Mouse (Mus musculus): Measurements from ENCODE around the gene Mansc1.

The Mansc1 gene

GRCm38 (mm10) chr6:134639210-134639609 lies 6.9 kb upstream of the Mansc1 start, which contains the start of gene Borcs5:
Gene Borcs5 (plus strand): TSS chr6:134639510.
- DNase-seq (ENCODE audit: low spot score): no peak

- DNase-seq (ENCODE audit: low spot score): no peak
These were observed 4.2 kb upstream of the Mansc1 start for GRCm38 (mm10) chr6:134636476-134636875.

DNA sequence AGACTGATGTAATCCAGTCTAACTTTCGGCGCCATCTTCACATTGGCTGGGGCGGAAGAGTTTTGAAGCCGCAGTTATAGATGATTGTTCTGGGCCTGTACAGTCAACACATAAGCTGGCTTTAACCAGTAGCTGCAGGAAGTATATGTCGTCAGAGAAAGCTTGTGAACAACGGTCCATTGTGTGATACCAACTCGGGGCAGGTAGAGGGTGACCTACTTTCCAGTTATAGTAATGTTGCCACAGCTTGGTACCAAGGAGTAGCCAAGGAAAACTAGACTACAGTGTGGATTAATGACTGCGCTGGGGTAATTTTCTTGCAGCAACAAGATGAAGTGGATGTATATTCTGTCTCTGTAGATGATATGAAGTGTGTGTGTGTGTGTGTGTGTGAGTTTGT lies 1.3 kb upstream of the Mansc1 start:
- DNase-seq (ENCODE audit: low spot score): no peak

DNA sequence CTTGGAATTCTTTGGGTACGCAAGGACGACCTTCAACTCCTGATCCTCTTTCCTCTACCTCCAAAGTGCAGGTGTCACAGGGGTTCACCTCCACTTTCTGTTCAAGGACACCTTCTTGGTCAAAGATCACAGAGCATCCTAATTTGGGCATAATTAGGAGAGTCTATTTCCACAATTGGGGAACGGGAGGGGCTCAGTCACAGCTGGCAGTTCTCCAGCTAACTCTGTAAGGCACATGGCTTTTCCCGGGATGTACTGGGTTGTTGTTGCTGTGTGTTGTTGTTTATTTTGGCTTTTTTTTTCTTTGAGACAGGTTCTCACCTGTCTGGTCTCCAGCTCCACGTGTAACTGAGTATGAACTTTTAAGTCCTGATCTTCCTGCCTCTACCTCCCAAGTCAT lies 468 bp upstream of the Mansc1 start:
- peak; percentile 22 for DNase-seq (ENCODE audit: low spot score)

DNA sequence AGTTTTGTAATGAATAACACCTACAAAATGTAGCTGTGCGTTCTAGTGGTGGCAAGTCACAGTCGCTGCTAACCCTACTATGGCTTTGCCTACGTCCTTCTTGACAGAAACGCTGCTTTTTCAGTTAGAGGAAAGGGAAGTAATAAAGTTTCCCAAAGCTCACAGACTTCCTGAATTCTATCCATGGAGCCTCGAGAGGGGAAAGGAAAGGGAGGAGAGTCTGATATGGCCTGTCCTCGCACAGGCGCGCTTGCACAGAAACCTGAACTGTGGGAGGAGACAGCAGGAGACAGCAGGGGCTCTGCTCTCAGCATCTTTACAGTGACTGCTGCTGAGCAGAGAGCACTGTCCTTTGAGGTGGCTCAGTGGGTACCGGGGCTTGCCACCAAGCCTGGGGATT lies 1.8 kb downstream of the Mansc1 start:
- DNase-seq (ENCODE audit: low spot score): no peak

- no peak for DNase-seq (ENCODE audit: low spot score)
These were observed 5.7 kb downstream of the Mansc1 start for GRCm38 (mm10) chr6:134626564-134626963.

- no peak for DNase-seq (ENCODE audit: low spot score)
These were observed 6.9 kb downstream of the Mansc1 start for GRCm38 (mm10) chr6:134625431-134625830.

GRCm38 (mm10) chr6:134621552-134621949 lies 10.7 kb downstream of the Mansc1 start:
- no peak for DNase-seq (ENCODE audit: low spot score)

DNA sequence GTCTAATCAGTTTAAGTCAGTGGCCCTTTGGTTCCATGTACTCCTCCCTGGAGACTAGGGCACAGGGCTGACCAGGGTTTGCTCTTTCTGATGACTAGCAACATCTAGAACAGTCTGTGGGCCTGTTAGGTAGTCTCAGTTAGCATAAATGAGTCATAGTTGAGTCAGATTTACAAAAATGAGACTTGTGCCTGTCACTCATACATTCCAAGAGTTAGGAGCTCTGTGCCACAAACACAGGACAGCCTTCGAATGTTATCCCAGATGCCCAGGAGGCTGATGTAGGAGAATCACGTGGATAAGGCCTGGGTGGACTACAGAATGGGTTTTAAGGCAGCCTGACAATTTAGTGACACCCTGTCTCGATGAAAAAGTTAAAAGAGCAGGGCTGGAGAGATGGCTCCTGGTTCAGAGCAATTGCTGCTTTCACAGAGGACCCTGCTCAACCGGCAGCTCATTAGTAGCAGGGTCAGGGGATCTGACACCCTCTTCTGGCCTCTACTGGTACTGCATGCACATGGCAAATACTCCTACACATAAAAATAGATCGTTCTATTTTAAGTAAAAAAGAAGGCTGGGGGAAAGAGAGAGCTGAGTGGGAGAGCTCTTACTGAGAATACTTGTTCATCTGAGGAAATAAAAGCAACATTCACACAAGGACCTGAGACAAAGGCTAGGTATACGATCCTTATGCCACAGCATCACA lies 11.3 kb downstream of the Mansc1 start:
- peak; percentile 46 for DNase-seq (ENCODE audit: low spot score)

- no peak for DNase-seq (ENCODE audit: low spot score)
These were observed 12.2 kb downstream of the Mansc1 start for GRCm38 (mm10) chr6:134620129-134620528.

DNA sequence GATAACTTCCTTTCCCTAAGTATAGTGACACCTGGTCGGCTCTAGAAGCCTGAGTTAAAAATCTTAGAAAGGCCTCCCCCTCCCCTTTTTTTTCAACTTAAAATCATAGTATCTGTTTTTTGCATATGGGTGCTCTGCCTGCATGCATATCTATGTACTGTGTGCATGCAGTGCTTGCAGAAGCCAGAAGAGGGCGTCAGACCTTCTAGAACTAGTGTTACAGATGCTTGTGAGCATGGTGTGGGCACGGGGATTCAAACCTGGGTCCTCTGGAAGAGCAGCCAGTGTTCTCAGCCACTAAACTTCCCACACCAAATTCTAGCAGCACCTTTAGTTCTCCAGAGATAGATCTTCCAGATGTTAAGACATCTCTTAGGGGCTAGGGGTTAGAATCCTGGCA lies 14.7 kb downstream of the Mansc1 start:
- no peak for DNase-seq (ENCODE audit: low spot score)

GRCm38 (mm10) chr6:134614723-134615648 lies 17.3 kb downstream of the Mansc1 start:
- DNase-seq (ENCODE audit: low spot score): peak; percentile 87

DNA sequence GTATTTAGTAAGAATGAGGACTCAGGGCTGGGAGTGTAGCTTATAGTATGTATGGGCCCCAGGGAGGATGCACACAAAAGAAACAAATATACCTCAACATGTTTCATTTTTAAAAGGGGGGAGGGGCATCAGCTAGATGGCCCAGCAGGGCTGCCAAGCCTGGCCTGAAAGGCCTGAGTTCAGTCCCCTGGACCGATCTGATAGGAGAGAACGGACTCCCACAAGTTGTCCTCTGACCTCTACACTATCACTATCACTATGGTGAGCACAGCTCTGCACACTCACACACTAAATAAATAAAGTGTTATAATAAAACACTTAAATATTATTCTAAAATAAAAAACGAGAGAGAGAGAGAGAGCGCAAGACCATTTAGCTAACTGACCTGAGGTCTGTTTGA lies 18.0 kb downstream of the Mansc1 start:
- no peak for DNase-seq (ENCODE audit: low spot score)

DNA sequence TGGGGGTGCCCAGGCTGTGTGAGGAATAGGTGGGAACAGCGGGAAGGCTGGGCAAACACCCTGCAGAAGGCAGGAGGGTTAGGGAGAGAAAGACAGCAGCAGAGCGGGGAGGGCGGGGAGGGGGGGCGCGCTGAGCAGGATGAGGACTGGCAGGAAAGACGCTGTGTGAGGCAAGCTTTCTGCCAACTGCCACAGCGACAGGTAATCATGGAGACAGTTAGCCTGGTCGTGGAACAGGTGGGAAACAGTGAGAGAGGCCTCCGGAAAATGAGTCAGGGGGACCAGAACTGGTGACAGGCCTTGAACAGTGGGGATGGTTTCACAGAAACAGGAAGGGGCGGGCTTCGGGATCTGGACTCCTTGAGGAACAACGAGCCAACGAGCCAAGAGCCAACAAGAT lies 20.4 kb downstream of the Mansc1 start:
- DNase-seq (ENCODE audit: low spot score): no peak

DNA sequence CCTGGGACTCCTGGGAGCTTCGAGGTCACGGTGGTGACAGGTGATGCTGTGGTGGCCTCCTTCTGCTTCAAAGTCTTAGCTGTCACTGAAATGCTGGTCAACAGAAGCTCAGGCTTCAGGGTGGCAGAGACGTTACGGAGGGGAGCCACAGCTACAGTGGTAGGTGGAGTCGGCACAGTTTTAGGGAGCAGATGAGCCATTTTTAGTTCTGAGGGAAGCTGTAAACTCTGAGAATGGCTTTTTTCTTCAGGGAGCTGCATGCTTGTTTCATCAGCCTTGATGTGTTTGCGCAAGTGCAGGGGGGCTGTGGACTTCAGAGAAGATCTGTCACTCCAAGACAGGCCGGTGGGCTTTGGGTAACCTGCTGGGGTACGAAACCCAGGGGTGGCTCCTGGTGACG lies 21.9 kb downstream of the Mansc1 start:
- no peak for DNase-seq (ENCODE audit: low spot score)

GRCm38 (mm10) chr6:134606949-134607746 lies 25.1 kb downstream of the Mansc1 start:
- DNase-seq (ENCODE audit: low spot score): peak; percentile 69

DNA sequence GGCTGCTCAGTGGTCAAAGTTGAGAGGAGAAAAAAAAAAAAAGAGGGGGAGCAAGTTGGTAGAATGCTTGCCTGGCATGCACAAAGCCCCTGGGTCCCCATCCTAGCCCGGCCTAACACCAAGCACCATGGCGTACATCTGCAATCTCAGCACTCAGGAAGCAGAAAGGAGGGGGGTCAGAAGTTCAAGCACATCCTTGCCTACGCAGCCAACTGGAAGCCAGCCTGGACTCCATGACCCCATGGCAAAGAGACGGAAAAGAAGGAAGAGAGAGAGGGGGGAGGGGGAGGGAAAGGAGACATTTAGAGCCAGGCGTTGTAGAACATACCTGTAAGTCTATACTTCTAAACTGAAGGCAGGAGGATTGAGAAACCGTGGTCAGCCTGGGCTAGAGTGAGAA lies 25.7 kb downstream of the Mansc1 start:
- DNase-seq (ENCODE audit: low spot score): no peak

GRCm38 (mm10) chr6:134605196-134605595 lies 27.1 kb downstream of the Mansc1 start:
- DNase-seq (ENCODE audit: low spot score): no peak

GRCm38 (mm10) chr6:134602371-134603003 lies 29.8 kb downstream of the Mansc1 start:
- DNase-seq (ENCODE audit: low spot score): no peak

DNA sequence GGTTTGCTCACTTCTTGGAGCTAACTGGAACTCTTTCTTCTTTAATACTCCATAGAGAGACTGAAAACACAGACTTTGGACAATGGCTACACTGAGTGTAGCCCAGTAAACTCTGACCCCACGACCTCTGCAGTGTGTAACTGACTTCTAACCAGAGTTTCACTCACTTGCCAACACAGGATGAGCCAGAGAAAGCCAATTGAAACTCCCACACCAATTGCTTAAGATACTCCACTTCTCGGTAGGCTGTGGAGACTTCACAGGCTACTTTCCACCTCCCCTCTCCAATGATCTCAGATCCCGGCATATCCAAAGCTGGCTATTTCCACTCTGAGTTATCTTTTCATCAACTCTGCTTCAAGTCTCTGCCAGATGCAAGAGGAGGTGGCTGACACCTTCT lies 30.5 kb downstream of the Mansc1 start:
- DNase-seq (ENCODE audit: low spot score): no peak

GRCm38 (mm10) chr6:134601130-134601529 lies 31.2 kb downstream of the Mansc1 start:
- DNase-seq (ENCODE audit: low spot score): no peak

GRCm38 (mm10) chr6:134599239-134599638 lies 33.0 kb downstream of the Mansc1 start:
- no peak for DNase-seq (ENCODE audit: low spot score)

All from retina, embryonic 14.5 days (tissue).